Mouse (Mus musculus) liver, adult 2 months (tissue): Measurements from ENCODE around the gene Mt2.

ENCODE experiments used
- CTCF ChIP-seq: fragments of 200-500 bp; IDR thresholded peaks from 2 replicates; pipeline ENCODE4 v1.5.1; 2011; ENCODE audit warnings: low read depth, low read length, control low read depth
- POLR2A ChIP-seq: fragments of 200-500 bp; IDR thresholded peaks from 2 replicates; pipeline ENCODE4 v1.6.1; 2011; ENCODE audit warnings: low read length, control low read depth; ENCODE audit not compliant: insufficient read depth; ENCODE audit errors: extremely low read depth

DNA sequence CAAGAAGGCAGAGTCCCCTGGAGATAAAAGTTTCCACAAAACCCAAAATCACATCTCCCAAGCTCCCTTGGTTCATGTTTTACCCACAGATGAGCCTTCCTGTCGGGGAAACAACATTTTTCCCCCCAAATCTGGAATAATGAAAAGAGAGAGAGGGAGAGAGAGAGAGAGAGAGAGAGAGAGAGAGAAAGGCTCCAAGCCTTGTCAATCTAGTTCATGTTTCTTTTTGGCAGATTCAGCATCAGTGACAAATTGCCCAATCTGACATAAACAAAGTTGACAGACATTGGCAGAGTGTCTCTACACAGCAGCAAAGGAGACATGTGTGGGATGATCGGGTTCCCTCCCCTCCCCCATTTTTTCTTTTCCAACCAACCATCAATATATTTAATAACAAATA is 35.0 kb downstream of the Mt2 start:
- no peak for TF ChIP-seq CTCF
- TF ChIP-seq POLR2A, result no peak
